Mouse (Mus musculus): ENCODE measurements around the gene Hal.

The Hal gene

DNA sequence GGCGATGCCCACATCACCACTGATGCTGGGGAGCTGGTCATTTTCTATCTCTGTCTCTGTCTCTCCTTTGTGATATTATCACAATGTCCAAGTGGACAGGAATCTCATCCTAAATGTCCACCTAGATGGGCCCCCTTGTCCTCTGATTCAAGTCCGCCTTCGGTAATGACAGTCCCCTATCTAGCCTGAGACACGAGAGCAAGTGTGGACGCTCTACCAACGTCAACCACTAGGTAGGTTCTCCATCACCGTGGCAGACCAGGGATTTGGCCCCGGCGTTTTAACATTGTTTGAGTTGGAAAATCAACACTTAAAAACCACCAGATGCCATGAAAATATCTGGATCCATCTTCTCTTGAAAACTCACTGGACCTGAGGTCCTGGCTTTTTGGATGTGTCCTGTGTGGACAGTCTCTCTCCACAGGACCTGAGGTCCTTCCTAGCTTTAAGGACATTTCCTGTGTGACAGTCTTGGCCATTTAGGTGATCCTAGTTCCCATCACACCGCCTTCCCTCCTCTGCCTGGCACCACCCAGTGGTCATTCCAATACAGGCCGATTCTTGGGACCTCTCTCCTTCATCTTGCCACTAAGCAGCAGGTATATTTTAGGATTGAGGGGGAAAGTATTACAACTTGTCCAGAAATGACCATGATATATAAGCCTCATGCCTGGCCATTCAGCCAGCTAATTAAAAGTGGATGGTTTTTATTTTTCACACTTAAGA, 79.4 kb downstream of the Hal start:
- H3K36me3 ChIP-seq (ENCODE audit: control insufficient read depth, insufficient read depth, low read length, poor library complexity, severe bottlenecking) = no peaks in the 10 kb centered on the region
- H3K27me3 ChIP-seq (ENCODE audit: control insufficient read depth, insufficient read depth, low read length, poor library complexity, severe bottlenecking) = no peaks in the 10 kb centered on the region
- DNase-seq (ENCODE audit: low read depth, low spot score) = no peak

GRCm38 (mm10) chr10:93568671-93569070, 80.1 kb downstream of the Hal start:
- DNase-seq (ENCODE audit: low read depth, low spot score) = no peak
- Histone ChIP-seq H3K27me3 (ENCODE audit: control insufficient read depth, insufficient read depth, low read length, poor library complexity, severe bottlenecking) (no peaks in the 10 kb centered on the region), H3K36me3 (ENCODE audit: control insufficient read depth, insufficient read depth, low read length, poor library complexity, severe bottlenecking) (no peaks in the 10 kb centered on the region)

Data from splenic B cell, adult 2 months (primary cell).